Mouse (Mus musculus) brain, adult 2 months (tissue): ENCODE measurements around the gene Tmem270.

Experiments used
- DNase-seq: peaks from one replicate; pipeline ENCODE4 v3.0.0; 2011; ENCODE audit warnings: low read depth, low spot score

Gene Tmem270

DNA sequence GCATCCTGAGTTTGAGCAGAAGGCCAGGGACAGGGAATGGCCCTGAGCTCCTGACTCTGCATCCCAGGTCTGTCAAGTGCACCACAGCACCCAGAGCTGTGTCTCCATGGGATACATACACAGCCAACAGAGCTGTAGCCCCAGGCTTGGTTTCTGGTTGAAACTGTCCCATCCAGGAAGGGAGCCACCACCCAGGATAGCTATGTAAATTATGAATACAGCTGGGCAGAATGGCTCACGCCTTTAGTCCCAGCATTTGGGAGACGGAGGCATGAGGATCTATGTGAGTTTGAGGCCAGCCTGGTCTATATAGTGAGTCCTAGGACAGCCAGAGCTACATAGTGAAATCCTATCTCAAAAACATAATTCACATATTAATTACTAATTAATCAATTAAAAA is 23.5 kb upstream of the Tmem270 start:
- DNase-seq, result no peak

DNA sequence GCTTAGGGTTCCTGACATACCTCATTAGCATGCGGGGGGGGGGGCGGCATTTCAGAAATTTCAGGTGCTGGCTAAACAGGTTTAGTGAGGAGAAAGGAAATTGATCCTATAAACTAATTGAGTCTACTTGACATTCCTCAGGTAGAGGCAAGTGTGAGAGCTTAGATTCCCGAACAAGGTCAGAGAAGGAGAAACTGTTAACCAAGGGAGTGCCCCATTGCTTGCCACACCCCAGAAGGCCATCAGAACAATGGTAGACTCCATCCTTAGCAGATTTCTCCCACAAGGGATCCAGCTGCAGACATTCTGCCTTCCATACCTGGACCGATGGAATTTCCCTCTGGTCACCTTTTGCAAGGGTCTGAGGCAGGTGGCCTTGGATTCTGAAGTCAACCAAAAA is 20.2 kb upstream of the Tmem270 start:
- no peak for DNase-seq

DNA sequence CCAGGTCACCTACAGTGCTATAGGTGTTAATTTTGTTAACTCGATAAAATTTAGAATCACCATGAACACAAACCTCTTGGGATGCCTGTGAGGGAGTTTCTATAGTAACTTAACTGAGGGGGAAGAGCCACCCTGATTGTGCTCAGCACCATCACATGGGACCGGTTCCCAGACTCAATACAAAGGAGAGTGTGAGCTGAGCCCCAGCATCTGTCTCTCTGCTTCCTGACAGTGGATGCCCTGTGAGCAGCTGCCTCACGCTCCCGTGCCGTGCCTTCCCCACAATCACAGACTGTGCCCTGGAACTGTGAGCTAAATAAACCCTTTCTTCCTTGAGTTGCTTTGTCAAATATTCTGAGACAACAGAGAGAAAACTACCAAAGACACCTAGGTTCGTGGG is 16.6 kb upstream of the Tmem270 start:
- DNase-seq, result peak; percentile 4

DNA sequence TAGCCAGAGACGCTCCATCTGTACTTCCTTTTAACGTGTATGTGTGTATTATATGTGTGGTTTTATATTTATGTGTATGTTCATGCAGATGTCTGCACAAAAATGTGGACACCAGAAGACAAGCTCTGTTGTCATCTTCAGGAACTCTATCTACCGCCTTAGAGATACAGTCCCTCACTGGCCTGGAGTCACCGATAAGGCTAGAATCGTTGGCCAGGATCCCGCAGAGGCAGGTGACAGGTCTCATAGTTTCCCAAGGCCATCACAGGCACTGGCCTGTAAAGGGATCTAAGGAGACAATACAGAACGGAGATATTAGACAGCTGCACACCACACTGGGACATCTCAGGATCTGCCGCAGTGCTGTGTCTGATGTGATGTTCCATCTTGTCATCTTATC is 14.6 kb upstream of the Tmem270 start:
- no peak for DNase-seq

DNA sequence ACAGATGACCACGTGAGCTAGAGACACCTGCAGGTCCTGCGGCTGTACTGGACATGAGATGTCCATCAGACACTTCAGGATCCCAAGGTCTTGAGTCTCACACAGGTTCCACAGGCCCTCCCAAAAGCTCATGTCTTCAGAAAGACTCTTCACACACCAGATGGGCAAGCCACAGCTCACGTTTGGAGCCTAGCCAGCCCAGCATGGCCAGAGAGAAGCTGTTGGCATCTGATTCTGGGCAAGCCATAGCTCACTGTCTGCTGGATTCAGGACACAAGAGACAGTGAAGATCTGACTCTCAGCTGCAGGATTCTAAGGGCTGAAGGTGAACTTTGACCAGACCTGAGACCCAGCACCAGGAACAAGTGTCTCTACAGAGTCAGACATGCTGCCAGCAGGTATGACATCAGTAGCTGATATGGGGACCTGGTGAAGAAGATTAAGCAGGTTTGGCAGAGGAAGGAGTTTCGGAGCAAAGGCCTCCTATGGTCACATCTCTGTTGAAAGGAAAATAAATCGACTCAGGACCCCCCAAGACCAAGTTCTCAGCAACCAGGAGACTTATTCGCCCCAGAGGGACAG is 13.7 kb upstream of the Tmem270 start:
- peak; percentile 6 for DNase-seq

DNA sequence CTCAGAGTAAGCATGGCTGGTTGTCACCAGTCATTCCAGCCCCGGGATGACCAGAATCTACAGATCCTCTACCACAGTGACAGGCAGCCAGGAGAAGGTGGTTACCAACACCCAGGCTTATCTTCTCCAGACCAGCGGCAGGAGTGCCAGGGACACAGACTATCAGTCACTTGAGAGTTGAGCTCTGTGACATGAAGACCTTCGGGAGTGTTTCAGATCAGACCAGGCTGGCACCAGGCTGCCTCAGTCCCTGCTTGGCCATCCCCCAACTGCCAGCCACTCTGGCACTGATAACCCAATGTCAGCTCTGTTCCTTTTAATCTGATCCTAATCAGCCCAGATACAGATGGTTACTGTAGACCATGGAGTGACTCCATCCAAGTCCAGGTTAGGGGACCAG is 12.6 kb upstream of the Tmem270 start:
- DNase-seq, result no peak

DNA sequence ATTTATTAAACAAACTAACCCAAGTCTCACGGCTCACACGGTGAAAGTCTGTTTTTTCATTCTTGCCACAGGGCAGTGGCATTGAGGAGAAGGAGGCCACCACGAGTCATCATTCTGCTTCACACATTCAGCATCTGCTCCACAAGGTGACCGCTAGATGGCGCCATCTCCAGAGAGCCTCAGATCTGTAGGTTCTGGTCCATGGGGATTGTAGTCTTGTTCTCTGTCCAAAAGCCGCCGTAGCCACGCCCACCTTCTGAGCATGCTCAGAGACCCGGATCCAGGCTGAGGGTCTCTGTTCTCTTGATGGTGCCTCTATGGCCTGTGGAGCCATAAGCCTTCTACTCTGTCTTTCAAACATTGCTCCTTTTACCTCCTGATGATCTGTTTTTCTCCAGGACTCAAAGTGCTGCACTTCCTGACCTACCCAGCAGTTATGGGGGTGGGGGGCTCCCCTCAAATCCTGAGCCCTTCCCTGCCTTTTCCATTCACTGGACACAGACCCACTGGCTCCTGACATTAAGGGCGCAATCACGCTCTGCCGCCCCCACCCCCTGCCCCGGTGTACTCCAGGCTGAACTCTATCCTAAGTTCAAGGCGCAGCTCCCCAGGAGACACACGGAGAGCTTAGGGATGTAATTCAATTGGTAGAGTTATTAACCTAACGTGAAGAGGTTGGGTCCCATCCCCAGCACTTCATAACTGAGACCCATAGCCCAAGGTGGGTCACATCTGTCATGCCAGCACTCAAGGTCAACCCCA is 11.7 kb upstream of the Tmem270 start:
- DNase-seq, result peak; percentile 49

DNA sequence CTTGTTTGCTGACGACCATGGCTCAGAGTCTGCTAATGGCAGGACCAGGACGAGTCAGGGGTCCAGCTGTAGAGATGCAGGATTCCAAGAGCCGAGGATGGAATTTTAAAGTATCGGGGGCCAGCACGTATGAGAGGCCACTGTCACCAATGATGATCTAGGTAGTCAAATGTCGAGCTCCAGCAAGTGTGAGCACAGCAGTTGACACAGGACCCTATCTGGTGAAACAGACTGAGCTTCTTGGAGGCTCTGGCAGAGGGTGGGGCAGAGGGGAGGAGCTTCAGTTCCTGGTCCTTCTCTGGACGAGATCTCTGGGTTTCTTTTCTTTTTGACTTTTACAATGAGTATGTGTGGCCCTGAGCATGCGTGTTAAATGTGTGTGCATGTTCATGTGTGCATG is 8.8 kb upstream of the Tmem270 start, which contains the start of gene Cldn13:
Gene Cldn13 (minus strand): TSS at position 216 of the 400 bp plus-strand sequence.
- DNase-seq, result no peak

DNA sequence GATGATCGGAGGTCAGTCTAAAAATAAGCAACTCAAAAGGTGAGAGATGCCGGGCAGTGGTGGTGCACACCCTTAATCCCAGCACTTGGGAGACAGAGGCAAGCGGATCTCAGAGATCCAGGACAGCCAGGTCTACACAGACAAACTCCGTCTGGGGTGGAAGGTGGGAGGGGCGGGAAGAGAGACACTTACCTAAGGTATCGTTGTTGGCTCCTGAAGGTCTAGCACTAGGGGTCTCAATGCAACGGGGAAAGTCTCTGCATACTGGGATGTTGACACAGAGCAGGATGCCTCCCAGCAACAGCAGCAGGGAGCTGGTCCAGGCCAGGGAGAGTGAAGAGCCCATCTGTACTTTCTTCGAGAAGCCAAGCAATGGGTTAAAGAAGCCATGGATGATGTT is 8.0 kb upstream of the Tmem270 start:
- DNase-seq, result no peak

DNA sequence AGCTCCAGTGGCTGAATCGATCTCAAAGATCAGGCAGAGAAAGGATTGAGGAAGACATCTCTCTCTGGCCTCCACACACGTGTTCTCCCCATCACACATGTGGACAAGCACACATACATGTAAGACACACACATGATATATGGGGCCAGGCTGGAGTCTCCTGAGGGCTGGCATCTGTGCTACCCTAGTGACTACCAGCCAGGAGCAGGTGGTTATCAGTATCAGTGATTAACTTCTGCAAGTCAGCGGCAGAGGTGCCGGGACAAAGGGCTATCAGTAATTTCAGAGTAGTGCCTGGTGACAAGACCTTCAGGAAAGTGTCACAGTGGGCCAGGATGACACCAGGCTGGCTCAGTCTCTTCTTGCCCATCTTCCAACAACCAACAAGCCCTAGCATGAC is 7.2 kb upstream of the Tmem270 start:
- no peak for DNase-seq

DNA sequence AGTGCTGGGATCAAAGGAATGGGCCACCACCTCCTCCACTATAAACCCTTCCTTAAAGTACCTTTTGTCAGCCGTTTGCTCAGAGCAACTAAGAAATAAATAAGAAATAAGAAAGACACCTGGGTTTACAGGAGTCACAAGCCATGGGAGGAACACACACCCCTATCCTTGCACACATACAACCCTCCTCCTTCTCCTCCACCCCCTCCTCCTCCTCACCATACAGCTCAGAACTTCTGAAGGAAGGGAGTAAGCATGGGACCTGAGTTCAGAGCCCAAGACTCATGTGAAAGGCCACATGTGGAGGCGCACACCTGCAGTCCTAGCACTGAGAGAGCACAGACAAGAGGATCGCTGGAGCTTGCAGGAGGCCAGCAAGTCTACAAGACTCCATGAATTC is 6.8 kb upstream of the Tmem270 start:
- no peak for DNase-seq

DNA sequence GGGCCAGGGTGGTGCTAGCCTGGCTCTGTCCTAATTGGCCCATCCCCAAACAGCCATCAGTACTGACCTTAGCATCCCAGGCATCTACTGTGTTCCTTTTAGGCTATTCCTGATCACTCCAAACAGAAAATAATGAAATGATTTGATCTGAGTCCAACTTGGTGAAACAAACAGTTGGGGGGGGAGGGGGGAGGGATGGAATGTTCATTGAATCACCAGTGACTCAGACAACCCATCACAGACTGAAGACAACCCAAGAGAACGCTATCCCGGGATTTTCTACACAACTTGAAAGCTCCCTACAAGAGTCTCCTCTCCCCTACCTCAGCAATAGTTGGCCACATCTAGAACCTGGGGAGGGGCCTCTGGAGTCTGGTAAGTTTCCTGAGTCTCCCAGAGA is 5.4 kb upstream of the Tmem270 start:
- no peak for DNase-seq

DNA sequence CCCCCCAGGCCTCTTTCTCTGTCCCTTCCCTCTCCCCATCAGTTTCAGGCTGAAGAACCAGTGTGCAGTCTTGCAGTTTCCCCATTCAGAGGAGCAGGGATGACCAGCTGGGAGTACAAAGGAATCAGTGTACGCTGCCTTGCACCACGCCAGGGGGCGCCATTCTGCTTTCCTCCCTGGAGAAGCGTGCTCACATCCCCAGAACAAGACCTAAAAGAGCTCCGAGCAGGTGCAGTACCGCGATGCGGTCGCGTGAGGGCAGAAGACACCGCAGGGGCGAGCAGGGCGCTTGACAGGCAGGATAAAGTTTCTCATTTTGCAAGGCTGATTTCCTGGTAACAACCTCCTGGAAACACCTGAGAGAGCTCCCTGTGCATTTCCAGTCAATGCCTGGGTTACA is 602 bp upstream of the Tmem270 start:
- DNase-seq, result peak; percentile 93

DNA sequence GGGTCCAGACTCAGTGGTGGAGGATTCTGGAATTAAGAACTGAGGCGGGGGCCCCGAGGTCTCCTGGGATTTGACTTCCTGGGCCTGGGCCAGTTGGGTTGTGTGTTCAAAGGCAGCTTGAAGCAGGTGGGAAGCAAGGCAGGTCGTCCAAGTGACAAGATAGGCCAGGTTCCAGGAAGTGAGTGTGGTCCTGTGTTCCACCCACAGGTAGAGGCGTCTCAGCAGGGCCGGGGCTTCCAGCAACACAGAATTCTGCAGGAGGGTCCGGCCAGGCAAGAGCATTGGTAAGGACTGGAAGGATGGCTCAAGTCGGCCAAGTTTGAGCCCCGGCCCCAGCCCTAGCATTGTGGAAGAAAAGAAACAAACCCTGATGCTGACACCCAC is 4.9 kb downstream of the Tmem270 start:
- no peak for DNase-seq

DNA sequence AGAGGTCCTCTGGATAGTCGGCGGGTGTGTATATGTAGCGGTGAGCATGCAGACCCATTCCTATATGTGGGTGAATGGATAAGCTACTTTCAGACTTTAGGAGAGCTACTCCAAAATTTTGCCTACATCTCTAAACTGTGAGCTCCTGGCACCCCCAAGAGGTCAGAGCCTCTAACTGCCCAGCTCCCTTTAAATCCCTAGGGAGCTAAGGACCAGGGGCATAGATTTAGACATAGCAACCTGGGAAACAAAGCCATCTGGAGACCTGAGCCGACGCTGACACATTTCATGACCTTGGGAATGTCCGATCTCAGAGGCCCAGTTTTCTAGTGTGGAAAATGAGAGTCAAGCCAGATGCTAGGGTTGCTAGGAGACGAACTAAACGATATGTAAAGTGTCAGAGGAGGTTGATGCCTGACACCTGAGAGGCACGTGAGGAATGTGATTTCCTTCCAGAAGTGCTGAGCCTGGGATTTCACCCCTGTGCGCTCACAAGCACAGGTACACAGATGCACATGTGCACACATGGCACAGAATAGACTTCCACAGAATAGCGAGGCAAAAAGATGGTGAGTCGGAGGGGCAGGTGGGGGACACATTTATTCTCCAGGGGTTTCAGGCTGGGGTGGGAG is 5.4 kb downstream of the Tmem270 start:
- DNase-seq, result peak; percentile 58

DNA sequence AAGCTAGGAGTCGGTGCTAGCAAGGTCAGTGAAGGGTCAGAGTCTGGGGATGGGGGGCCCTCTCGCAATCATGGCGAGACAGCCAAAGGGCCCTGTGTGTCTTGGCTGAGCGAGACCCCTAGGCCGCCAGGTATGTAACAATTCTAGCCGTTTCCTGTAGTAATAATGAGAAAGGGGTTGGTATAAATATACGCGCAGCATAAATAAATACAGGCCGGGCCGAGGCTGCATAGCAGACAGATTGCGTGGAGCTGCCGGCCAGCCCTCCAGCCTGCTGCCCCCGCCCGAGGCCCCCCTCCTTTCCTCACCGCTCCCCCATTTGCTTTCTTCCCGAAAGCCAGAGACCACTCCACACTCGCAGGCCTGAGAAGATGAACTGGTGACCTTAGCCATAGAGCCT is 8.9 kb downstream of the Tmem270 start:
- DNase-seq, result no peak

DNA sequence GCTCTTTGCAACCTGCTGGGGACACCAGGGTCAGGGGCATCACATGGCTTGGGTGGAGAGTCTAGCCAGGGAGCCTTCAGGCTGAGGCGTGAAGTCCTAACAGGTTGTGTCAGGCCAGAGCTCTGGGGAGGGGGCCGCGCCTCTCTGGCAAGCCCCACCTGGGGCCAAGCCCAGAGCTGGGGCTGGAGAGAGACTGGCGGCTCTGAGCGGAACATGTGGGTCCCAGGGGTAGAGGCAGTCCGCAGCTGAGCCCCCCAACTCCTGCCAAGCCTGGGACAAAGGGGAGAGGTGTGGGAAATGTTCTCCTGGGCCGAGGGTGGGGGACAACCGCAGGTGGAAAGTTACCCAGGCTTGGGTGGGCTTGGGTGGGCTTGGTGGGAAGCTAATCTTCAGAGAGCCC is 9.6 kb downstream of the Tmem270 start:
- DNase-seq, result no peak

DNA sequence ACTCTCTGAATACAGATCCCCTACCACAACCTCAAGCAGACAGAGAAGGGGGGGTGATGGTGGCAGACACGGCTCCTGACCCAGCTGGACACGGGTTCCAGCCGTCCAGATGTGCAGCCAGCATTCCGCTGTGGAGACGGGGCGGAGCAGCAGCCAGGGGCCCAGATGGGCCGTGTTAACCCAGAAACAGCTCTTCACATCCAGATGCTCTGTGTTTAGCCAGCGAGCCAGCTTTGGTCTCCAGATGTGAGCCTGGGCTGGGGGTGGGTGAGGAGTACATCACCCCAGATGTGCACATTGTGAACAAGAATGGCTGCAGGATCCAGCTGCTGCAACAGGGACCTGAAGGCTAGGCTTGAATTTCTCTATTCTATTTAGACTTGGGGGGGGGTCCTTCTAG is 11.2 kb downstream of the Tmem270 start:
- DNase-seq, result no peak

DNA sequence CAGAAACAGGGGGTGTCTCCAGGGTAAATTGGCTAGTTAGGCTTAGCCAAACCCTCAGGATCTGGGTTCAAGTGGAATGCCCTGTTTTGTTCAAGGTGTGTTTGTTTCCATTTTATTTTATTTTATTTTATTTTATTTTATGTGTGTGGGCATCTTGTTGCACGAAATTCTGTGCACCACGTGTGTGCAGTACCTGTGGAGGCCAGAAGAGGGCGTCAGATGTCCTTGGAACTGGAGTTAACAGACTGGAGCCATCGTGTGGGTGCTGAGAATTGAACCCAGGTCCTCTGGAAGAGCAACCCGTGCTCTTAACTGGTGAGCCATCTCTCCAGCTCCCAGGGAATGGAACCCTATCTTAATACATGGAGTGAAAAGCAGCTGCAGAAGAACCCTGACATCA is 13.8 kb downstream of the Tmem270 start:
- DNase-seq, result no peak

DNA sequence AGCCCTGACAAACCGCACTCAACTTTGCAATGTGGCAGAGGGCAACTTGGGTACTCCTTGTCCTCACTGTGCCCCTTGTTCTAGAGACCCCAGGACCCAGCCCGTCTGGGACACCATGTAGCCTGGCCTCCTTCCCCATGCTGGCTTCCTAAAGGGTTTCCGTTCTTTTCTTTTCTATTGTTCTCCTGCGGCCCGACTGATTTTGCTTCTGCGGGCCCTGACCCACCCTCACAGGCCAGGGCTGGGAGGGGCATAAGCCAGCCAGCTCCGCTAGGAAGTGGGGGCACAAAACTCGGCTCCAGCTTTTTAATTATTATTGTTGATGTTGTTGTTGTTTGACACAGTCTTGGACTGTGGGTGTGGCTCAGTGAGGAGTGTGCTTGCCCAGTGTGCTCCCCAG is 15.0 kb downstream of the Tmem270 start:
- DNase-seq, result no peak

DNA sequence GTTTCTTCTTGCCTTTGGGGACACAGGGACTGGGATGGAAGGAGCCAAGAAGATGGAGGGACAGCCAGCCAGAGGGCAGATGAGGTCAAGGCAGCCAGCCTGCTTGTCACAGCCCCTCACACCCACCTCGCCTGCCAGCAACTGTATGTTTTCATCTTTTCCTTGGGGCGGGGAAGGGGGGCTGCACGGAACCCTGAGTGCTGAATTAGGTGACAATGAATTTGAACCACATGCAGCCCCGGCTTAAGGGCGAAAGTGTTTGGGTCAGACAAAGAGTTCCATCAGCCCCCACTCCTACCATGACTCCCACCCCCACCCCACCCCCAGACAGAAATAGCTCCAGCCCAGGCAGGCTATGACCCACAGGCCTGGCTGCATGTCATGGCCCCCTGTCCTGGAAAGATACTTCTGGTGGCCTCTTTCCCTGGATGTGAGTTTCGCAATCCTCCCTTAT is 15.9 kb downstream of the Tmem270 start:
- no peak for DNase-seq

DNA sequence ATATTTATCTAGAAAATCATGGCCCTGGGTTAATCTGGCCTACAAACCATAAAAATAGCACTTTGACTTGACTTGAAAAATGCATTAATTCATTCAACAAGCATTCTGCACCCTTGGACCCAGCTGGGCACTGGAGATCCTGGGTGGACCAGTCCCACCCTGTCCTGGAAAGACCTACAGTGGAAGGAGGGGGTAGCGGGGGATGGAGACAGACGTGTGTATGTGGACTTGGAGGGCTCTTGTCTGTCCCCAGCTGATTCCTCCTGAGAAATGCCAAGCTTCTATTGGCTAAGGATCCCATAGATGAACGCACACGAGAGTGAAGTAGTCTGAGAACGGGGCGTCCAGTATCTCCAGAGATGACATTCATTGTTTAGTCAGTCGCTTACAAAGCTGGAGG is 18.0 kb downstream of the Tmem270 start:
- no peak for DNase-seq
